Mouse (Mus musculus): ENCODE results near the gene Mapk12.

Mapk12 gene

DNA sequence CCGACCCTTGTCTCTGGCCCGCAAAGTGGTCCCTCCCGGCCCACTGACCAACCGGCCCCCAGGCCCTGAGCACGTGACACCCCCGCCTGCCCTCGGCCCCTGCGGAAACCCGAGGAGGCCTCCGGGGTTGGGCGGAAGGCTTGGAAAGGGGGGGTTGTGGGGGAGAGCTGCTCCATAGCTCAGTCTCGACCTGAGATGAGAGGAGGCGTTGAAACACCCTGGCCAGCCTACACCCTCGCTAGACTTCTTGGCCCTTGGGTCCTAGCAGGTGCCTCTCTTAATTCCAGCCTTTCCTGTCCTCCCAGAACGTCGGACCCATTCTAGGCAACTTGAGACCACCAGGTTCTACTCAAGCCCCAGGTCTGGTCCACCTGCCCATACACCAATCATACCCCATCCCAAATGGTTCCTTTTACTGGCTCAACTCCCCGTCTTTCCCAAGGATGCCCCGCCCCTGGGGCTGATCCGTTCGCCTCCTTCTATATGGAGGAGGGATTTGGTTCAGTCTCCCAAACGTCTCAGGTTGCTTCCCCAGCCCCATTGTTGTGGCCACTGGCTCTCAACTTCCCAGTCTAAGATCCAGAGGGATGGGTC is at the start of gene Mapk12:
Mapk12 (minus strand) TSS at position 45 of the 594 bp plus-strand sequence.
- in situ Hi-C loops (cut with MseI, MboI), result no loop called here

DNA sequence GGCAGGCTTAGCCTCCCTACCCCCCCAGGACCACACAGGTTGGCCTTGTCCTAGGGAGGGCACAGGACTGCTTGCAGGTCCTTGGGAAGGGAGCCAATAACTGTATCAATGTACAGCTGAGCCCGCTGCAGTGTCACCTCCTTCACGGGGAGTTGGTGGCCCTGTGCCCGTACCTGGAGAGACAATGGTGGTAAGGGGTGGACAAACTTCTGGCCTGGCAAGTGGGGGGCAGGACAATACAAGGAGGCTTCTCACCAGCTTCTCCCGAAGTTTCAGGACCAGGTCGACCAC is 44.4 kb upstream of the Mapk12 start:
- in situ Hi-C loops (cut with MseI, MboI), result no loop called here

DNA sequence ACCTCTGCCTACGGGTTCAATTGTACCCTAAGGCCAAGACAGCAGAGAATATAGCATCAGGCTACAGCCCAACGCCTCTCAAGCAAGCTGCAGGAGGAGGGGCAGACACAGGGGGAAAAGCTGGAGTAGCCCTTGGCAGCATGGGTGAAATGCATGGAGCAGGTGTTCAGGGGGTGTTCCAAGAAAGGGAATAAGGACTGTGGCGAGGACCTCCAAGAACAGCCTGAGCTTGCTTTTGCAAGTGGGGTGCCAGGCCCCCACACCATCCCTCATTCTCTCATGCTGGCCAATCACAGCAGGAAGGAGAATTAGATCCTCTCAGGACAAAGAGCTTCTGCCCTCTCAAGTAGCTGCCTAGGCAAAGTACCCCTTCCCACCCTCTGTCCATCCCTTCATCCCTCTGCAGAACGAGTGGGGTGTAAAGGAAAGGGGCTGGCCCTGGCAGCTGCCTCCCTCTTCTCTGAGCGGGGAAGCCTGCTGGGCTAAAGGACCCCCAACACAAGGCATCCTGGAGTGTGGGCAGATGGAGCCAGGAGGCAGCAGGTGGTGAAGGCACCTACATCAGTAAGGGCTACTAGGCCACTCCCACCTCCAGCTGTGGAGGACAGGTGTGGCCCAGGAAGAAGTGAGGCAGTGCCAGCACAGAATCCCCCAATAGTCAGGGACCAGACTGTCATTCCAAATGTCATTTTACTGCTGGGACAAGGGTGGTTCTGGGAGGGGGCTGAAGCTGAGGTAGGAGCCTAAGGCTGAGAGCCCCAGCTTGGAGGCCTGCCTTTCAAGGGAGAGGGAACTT is 43.8 kb upstream of the Mapk12 start:
- in situ Hi-C loops (cut with MseI, MboI), result no loop called here

DNA sequence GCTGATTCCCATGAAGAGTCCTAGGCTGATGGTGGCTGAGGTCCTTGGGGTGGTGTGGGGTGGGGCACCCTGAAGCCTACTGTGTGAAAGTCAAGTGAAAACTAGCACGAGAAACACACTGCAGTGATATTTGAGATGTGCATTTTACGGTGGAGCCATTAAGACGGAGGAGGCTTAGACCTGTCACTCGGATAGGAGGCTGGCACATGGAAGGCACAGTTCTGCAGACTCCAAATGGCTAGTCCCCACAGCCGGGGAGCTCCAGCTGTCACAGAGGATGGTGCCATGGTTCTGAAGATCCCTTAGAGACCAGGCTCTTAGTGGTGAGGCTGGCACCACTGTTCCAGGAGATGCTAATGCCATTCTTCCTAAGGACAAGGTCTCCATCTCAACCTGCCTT is 42.3 kb upstream of the Mapk12 start:
- in situ Hi-C loops (cut with MseI, MboI), result no loop called here

DNA sequence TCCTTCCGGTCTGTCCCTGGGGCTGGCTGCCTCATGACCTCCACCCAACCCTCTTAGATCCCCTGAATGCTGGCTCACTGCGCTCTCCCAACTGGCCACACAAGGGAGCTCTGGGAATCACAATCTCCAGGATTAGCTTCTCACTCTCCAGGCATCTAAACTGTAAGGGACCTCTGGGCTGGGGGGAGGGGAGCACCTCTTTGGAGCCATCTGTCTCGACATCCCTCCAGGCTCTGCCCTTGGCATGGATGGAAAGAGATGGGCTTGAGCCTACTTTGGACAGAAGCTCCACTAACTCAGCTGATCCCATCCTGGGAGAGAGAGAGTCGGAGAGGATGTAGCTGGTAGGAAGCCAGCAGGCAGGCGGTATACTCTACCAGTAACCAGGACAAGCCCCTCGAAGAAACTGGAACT is 41.8 kb upstream of the Mapk12 start:
- in situ Hi-C loops (cut with MseI, MboI), result no loop called here

DNA sequence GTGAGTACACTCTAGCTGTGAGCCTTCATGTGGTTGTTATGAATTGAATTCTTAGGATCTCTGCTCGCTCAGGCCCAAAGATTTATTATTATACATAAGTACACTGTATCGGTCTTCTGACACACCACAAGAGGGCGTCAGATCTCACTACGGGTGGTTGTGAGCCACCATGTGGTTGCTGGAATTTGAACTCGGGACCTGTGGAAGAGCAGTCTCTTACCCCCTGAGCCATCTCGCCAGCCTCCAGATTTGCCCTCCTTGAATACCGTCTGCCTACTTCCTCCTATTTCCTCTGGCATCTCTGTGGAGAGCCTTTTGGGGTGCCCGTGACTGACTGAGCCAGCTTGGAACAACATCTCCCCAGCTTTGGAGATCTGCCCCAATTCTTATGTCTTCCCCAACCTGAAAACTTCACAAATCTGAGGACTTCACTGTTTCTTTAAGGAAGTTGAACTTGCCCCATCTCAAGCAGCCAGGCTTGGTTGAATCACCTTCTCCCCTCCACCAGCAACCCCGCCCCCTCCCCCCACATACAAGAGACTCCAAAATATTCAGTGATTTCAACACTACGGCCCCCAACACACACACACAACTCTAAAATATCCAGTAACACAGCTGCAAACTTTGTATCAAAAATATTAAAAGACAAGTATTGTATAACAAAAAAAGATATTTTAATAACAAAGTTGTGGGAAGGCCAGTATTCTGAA is 41.2 kb upstream of the Mapk12 start:
- in situ Hi-C loops (cut with MseI, MboI), result no loop called here

DNA sequence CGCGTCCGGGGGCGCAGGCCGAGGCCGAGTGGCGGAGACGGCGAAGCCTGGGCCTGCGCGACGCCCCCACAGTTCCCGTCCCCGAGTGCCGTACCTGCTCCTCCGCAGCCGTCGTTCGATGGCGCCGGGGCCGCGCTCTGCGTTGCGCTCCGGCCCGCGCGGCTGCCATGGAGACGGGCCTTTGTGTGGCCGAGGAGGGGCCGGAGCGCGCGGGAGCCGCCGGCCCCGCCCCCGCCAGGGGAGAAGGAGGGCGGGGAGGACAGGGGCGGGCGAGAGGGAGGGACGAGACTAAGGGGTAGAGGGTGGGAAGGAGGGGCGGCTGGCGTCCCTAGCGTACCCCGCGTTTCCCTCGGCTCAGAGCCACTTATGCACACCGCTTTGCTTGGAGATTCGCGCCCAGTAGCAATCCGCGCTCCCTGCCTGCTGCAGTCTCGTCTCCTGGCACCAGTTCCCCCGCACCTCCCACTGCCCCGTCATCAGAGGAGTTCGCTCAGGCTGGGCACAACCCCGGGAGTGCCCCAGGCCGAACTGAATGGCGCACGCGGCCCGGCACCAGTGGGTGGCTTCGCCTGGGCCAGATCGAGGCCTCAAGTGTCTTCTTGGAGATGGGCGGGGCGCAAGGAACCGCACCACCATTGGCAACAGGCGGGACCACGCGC is 40.2 kb upstream of the Mapk12 start, which contains the start of gene Plxnb2:
Plxnb2 (minus strand) TSS at position 218 of the 659 bp plus-strand sequence.
- in situ Hi-C loops (cut with MseI, MboI), result no loop called here

DNA sequence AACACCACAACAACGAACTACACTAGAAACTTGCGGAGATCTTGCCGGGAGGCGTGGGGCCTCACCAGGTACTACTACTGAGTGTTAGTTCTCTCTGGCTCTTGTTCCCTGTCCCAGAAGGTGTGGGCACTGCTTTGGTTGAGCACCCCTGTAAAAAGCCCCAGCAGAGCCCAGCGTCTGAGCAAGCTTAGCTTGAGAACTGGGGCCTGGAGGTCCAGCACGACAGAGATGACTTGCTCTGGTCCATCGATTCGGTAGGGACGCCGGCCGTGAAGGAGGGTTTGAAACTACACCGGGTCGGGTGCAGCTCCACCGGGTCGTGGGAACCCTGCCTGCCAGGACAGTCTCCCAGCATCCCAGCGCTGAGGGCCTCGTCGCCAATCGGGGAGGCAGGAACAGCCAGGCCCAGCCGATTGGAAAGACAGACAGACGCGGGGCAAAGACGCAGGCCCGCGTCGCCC is 39.6 kb upstream of the Mapk12 start:
- in situ Hi-C loops (cut with MseI, MboI), result no loop called here

DNA sequence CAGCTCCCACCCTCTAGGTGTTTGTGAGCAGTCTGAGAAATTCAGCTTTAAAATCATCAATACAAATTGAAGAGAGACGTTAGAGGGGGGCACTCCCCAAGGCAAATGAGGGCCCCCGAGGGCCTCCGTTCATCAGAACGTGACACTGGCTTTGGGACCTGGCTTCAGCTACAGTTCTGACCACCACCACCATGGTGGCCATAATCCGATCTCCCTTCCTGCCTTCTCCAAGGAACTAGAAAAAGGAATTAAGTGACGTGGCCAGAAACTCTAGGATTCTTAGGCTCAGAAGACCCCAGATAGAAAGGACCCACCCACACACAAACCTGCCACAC is 39.1 kb upstream of the Mapk12 start:
- in situ Hi-C loops (cut with MseI, MboI), result no loop called here

DNA sequence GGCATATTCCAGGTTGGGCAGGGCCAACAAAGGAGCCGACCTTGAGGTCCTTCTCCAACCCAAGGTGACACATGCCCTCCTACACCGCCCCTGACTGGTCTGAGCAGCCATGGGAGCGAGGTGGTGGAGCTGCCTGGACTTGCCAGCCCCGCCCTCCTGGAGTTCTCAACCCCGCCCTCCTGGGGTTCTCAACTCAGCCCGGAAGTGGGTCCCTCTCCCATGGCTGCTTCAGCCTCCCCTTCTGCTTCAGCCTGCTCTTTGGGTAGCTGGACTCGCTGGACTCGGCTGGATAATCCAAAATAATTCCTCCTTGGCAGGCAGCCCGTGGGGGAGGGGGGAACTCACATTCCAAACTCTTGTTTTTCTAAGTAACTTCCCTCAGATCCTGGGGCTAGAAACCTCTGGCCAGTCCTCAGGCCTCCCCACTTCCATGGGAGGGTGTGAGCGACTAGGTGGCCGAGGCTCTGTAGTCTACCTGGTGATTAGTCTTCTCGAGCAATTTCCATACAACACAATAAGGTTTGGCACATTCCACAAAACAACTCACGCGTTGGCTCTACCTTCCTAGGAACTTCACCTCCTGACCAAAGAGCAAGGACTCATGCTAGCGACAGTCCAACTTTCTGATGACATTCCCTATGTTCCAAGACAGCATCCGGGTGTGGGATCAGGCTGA is 38.6 kb upstream of the Mapk12 start:
- in situ Hi-C loops (cut with MseI, MboI), result no loop called here

DNA sequence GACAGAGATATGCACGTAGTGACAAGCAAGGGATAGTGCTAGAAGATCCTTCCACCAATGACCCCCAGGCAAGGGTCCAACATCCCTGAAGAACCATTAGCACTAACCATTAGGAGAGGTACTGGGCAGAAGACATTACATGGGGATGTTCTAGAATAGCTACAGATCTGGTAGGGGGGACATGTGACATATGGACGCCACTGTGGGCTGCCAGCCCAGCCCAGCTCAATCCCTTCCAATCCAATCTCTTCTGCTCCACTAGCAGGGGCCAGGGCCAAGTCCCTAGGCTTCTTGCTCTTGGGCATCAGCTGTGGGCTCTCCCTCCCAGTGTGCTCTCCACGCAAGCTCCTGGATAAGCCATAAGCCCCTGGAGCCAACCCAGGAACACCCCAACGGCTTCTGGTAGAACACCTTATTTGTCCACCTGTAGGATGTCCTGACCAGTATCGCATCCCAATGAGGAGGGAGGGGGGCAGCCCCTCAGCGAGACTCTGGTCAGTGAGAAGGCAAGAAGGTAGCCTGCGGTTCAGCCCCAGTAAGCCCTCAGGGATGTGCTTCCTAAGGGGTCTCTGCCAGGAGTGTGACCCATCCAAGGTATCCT is 37.9 kb upstream of the Mapk12 start:
- in situ Hi-C loops (cut with MseI, MboI), result no loop called here

DNA sequence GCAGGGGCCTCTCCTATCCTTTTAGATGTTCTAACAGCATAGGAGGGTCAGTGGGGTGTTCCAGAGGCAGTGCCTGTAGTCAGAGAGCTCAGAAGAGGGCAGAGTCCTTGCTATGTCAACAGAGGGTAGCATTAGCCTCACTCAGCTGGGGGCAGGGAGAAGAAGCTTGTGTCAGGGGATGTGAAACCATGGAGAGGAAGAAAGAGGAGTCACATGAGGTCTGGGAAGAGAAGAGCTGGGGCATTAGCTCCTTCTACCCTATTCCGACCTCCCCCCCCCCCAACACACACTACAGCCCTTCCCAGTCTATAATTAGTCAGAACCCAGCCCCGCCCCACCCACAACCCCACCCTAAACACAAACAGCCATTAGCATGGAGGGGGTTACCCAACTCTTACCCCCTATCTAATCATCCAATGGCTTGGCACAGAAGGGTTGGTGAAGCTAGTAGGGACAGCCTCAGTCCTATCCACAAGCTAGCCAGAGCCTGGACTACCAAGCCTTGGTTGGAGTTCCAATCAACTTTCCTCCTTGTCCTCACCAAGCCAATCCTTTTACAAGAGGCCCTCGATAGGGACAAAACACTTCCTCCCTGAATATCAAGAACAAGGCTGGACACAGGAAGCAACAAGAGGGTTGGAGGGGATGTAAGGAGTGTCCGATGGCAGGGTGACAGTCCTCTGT is 37.2 kb upstream of the Mapk12 start:
- in situ Hi-C loops (cut with MseI, MboI), result no loop called here

DNA sequence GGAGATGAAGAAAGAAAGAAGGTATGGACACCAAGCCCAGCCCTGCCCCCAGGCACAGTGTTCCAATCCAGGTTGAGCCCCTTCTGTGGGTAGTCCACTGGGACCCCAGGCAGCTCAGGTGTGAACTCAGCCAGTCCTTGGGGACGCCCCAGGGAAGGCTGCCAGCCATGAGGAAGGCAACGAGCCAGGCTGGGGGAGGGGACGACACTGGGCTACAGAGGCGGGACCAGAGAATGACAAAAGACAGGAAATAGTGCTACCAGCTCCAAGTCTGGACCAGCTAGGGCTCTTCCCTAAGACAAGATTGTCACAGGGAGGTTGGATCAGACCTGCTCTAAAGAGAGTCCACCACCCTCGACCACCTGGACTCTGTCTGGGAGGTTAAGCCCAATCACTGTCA is 36.6 kb upstream of the Mapk12 start:
- in situ Hi-C loops (cut with MseI, MboI), result no loop called here

DNA sequence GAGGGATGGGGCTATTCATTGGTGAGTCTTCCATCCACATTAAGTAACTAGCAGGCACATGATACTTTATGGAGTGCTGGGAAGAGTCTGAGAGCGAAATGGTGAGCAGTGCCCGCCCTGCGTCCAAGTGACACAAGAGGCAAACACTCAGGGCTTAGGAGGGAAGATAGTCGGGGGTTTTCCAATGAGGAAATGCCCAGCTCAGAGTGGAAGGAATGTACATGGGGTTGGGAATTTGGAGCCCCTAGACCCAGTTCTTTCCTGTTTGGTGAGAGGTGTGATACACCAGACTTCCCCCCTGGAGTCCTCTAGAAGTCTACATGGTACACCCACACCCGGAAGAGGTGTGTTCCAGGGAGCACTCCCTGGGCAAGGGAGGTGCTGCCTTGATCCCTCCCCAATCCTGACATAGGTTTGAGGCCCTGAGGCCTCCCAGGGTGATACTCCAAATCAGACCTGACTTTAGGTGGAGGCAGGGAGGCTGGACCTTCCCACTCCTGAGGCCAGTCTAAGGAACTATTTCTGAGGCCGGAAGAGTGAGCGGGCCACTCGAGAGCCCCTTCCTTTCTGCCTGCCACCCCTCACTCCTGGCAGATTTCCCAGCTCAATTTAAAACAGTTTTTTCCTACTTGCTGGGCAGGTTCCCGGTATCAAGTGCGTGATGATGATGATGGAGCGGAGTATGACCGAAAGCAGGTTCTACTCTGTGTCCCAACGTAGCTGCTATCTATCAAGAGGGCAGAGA is 35.1 kb upstream of the Mapk12 start:
- in situ Hi-C loops (cut with MseI, MboI), result no loop called here

DNA sequence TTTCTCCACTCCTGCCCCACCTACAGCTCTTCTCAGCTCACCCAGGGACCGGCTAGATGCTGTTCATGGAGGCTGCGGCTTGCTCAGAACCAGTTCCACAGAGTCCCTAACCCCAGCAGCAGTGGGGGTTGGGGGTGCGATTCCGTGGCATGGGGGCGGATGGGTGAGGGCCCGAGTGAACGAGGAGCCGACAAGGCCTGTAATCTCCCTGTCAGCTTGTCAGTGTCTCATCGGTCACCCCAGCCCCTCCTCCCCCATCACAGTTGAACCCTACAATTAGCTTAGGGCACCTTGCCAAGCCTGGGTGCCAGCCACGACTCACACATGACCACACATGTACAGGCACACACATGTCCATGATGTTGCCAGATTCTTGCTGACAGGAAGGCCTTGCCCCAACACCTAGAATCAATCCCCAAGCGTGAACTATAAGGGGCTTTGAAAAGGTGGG is 34.4 kb upstream of the Mapk12 start:
- in situ Hi-C loops (cut with MseI, MboI), result no loop called here

DNA sequence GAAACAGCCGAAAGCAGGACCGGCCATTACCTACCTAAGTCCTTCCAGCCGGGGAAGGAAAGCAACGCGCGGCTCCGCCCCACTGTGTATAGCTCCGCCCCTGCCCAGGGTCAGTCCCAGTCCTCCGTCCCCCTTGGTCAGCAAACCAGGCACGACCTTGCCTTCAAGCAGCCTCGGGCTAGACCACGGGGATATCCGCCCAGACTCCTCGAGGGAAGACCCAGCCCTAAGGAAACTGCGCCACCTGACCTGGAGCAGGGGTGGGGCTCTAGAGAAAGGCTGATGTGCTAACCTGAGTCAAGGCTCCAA is 33.4 kb upstream of the Mapk12 start:
- in situ Hi-C loops (cut with MseI, MboI), result no loop called here

DNA sequence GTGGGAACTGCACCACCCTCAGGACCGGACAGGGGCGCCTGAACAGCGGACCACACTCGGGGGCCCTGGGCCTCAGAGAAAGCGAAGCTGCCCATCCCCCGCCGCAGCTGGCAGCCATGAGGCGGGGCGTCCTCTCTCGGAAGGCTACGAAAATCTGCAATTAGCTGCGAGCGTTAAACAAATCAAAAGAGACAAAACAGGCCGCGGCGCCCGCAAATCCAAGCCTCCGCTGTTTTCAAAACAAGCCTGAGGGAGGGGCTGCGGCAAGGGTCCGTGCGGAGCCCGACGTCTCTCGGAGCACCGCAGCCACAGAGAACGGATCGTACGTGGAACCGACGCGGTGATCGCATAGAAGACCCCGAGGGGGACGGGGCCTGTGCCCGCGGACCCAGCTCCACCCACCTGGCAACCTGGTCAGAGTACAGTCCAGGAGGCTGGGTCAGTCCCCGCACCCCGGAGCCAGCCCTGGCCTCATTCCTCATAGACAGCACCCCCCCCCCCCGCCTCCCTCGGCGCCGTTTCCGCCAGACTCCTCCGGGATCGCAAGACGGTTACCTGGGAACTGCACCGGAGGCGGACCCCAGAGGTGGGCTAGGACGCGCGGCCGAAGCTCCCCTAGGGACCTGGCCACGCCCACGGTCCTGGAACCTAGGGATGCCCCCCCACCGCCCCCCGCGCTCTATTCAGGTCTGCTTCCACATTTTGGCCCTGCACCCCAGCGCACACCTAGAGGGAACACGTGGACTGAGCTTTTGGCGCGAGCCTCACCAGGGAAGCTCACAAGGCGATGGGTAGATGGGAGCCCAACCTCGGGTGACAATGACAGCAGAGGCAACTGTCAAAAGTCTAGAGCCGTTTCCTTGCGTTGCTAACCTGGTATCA is 32.8 kb upstream of the Mapk12 start:
- in situ Hi-C loops (cut with MseI, MboI), result no loop called here

DNA sequence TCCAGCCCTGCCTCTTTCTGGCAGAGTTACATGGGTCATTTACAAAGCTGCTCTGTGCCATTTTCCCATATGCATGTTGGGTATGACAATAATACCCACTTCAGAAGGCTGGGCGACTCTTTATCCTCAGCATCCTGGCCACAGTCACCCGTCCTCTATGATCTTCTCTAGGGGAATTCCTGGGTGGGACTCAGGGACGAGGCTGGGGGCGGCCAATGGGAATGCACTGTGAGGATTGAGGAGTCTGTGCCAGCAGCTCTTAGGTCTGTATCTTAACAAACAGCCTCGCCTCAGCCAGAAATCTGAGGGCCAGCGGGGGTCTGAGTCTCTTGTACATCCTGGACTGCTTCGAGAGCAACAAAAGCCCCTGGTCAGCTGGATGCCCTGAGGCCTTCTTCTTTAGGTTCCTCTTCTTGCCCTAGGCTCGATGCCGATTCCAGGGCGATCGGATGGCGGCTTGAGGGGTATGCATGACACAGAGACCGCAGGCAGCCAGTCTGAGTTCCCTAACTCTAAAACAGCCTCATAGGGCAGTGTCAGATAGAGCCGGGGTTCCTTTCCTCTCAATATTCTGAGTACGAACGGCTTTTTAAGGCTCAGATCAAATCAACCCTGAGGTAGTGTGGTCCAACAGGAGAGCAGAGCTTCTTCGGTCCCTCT is 31.9 kb upstream of the Mapk12 start:
- in situ Hi-C loops (cut with MseI, MboI), result no loop called here

Data from mouse trophoblast stem cell (cell line).